Mouse (Mus musculus): ENCODE results near the gene Net1.

GRCm38 (mm10) chr13:3913504-3913903 is 4.5 kb downstream of the Net1 start:
- TF ChIP-seq CTCF (conservative IDR thresholded peaks at IDR 0.05; ENCODE audit: insufficient read depth, insufficient read length, low read depth, low read length) (no peak), POLR2A (IDR thresholded peaks at IDR 0.05; ENCODE audit: low read depth, low read length) (no peak)

Data from kidney, adult 2 months (tissue).